Mouse (Mus musculus): ENCODE measurements around the gene Lhfpl2.

Gene Lhfpl2

GRCm38 (mm10) chr13:94140446-94140845, 82.8 kb downstream of the Lhfpl2 start:
- DNase-seq (ENCODE audit: low spot score) = no peak

GRCm38 (mm10) chr13:94143063-94143652, 85.6 kb downstream of the Lhfpl2 start:
- no peak for DNase-seq (ENCODE audit: low spot score)

- DNase-seq (ENCODE audit: low spot score) = no peak
Observed at GRCm38 (mm10) chr13:94144451-94144850, 86.9 kb downstream of the Lhfpl2 start.

GRCm38 (mm10) chr13:94147257-94147656, 89.7 kb downstream of the Lhfpl2 start:
- DNase-seq (ENCODE audit: low spot score) = no peak

- no peak for DNase-seq (ENCODE audit: low spot score)
Observed at GRCm38 (mm10) chr13:94149006-94149405, 91.4 kb downstream of the Lhfpl2 start.

GRCm38 (mm10) chr13:94149781-94150180, 92.2 kb downstream of the Lhfpl2 start:
- no peak for DNase-seq (ENCODE audit: low spot score)

- DNase-seq (ENCODE audit: low spot score) = no peak
Observed at GRCm38 (mm10) chr13:94151308-94151707, 93.7 kb downstream of the Lhfpl2 start.

- no peak for DNase-seq (ENCODE audit: low spot score)
Observed at GRCm38 (mm10) chr13:94152836-94153235, 95.2 kb downstream of the Lhfpl2 start.

GRCm38 (mm10) chr13:94153658-94154057, 96.1 kb downstream of the Lhfpl2 start:
- no peak for DNase-seq (ENCODE audit: low spot score)

- DNase-seq (ENCODE audit: low spot score) = no peak
Observed at GRCm38 (mm10) chr13:94154512-94155296, 97.1 kb downstream of the Lhfpl2 start.

- no peak for DNase-seq (ENCODE audit: low spot score)
Observed at GRCm38 (mm10) chr13:94155657-94156429, 98.2 kb downstream of the Lhfpl2 start.

GRCm38 (mm10) chr13:94158864-94159477, 101.4 kb downstream of the Lhfpl2 start:
- no peak for DNase-seq (ENCODE audit: low spot score)

GRCm38 (mm10) chr13:94159478-94160220, 102.1 kb downstream of the Lhfpl2 start:
- DNase-seq (ENCODE audit: low spot score) = no peak

- DNase-seq (ENCODE audit: low spot score) = no peak
Observed at GRCm38 (mm10) chr13:94164501-94164900, 106.9 kb downstream of the Lhfpl2 start.

GRCm38 (mm10) chr13:94168319-94168718, 110.7 kb downstream of the Lhfpl2 start:
- no peak for DNase-seq (ENCODE audit: low spot score)

GRCm38 (mm10) chr13:94169325-94169916, 111.8 kb downstream of the Lhfpl2 start:
- no peak for DNase-seq (ENCODE audit: low spot score)

- DNase-seq (ENCODE audit: low spot score) = no peak
Observed at GRCm38 (mm10) chr13:94171612-94172011, 114.0 kb downstream of the Lhfpl2 start.

GRCm38 (mm10) chr13:94172533-94173310, 115.1 kb downstream of the Lhfpl2 start:
- DNase-seq (ENCODE audit: low spot score) = no peak

GRCm38 (mm10) chr13:94173633-94174576, 116.3 kb downstream of the Lhfpl2 start:
- peak; percentile 71 for DNase-seq (ENCODE audit: low spot score)
